Mouse (Mus musculus) A20 (cell line): ENCODE data around the gene Hormad1.

ENCODE experiments used
- DNase-seq: peaks from one replicate; pipeline ENCODE4 v3.0.0-alpha.2; 2011; ENCODE audit warnings: low read depth, low spot score

The Hormad1 gene

GRCm38 (mm10) chr3:95636072-95636471 lies 76.6 kb downstream of the Hormad1 start:
- DNase-seq = no peak
